Mouse (Mus musculus): ENCODE measurements at regions not wholly inside any gene's neighbourhood (a gene's known extent, or its start where the extent isn't known, plus 50 kb on each side); places are given as distances from the start of the nearest gene placed in this dataset.
"Not testable (repeated sequence)": the region's sequence is repeated elsewhere in the genome, so short reads cannot be mapped to it uniquely, and the experiment has no call there.

DNA sequence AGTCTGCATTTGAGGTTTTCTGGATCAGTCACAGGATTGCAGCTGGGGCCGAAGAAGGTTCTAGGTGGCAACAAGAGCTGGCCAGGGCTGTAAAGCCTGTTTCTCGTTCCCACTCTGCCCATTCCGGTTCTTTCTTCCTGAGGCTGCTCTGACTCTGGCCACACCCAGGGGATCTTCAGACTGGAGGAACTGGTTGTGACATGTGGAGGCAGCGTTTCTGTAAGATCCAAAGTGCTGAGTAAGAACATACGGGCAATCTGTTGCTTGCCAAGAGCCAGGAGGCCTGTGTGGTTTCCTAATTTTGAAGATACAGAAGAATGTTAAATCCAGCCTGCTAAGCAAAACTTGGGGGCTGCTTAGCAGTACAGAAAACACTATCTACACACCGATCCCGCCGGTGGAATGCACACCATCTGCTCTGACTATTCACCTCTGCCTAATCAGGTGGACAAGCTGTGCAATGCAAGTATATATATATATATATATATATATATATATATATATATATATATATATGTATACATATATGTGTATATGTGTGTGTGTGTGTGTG is 99.3 kb upstream of the Bmp2k start:
- H3K4me1 ChIP-seq, result peaks cover 4% of the 10 kb centered on the region; the same call in 1 of the 2 replicates
- ATAC-seq (ENCODE audit: borderline replicate concordance, extremely low read depth, low FRiP score, low TSS enrichment), result no peak

DNA sequence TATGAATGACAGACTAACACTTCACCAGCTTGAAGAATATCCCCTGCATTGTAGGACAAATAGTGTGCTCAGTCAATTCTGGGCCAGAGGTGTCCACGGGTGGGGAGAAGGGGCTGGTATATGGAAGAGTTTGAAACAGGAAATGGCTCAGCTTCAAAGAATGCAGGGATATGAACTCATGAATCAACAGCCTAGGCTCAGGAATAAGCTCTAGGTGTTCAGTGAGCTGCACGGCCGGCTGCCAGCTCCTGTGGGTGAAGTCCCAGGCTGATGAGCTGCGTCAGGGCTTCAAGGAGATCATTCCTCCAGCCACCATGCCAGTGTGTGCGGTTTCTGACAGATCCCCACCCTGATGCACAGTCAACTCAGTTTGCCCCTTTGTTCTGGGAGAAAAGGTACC is 98.8 kb upstream of the Bmp2k start:
- Histone ChIP-seq H3K36me3 (no peaks in the 10 kb centered on the region), H3K27me3 (no peaks in the 10 kb centered on the region), H3K9me3 (no peaks in the 10 kb centered on the region), H3K9ac (no peak overlapping the region), H3K4me1 (peaks cover 4% of the 10 kb centered on the region; the same call in 1 of the 2 replicates), H3K4me2 (no peak overlapping the region), H3K27ac (no peak overlapping the region), H3K4me3 (no peak overlapping the region)
- no peak for ATAC-seq (ENCODE audit: borderline replicate concordance, extremely low read depth, low FRiP score, low TSS enrichment)
- 40% methylated on average over 5 of the region's 5 CpGs for WGBS

More for the DNA sequence above, 99.3 kb upstream of the Bmp2k start:
- H3K36me3 ChIP-seq, result no peaks in the 10 kb centered on the region
- no peak overlapping the region for H3K9ac ChIP-seq
- 46% methylated on average over 8 of the region's 8 CpGs for WGBS
- H3K4me3 ChIP-seq, result no peak overlapping the region
- no peak overlapping the region for H3K4me2 ChIP-seq
- no peaks in the 10 kb centered on the region for H3K9me3 ChIP-seq
- H3K27me3 ChIP-seq, result no peaks in the 10 kb centered on the region
- H3K27ac ChIP-seq, result no peak overlapping the region

DNA sequence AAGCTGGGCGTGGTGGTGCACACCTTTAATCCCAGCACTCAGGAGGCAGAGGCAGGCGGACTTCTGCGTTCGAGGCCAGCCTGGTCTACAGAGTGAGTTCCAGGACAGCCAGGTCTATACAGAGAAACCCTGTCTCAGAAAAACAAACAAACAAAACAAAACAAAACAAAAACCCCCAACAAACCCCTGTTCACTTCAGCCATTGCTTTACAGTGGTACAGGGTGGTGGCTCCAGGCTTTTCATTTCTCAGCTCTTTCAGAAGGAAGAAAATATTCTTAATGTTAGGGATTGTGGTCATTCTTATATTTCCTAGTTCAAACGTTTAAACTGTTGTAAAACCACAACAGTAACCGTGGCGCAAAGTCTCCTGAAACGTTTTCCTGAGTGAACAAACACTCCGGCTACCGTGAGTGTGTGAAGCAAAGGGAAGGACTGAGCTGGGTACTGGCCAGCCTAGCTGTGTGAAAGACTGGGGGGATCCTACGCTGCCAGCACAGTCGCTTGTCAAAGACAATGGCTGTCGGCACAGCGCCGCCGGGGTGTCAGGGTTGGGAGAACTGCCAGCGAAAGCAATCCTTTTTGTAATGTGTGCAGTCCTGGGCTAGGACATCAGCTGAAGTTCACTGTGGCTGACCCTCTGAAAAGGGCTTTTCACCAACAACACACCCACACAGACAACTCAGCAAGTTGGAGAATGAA is 91.8 kb upstream of the Bmp2k start:
- Histone ChIP-seq H3K4me1 (peaks cover 9% of the 10 kb centered on the region), H3K4me2 (peak overlapping the region; percentile 49), H3K9ac (peak overlapping the region; percentile 24), H3K27ac (no peak overlapping the region), H3K9me3 (no peaks in the 10 kb centered on the region), H3K4me3 (peak overlapping the region; percentile 12; the same call in 1 of the 2 replicates), H3K36me3 (no peaks in the 10 kb centered on the region), H3K27me3 (no peaks in the 10 kb centered on the region)
- peak; percentile 83; the same call in 1 of the 2 replicates for ATAC-seq (ENCODE audit: borderline replicate concordance, extremely low read depth, low FRiP score, low TSS enrichment)
- 28% methylated on average over 17 of the region's 17 CpGs for WGBS

DNA sequence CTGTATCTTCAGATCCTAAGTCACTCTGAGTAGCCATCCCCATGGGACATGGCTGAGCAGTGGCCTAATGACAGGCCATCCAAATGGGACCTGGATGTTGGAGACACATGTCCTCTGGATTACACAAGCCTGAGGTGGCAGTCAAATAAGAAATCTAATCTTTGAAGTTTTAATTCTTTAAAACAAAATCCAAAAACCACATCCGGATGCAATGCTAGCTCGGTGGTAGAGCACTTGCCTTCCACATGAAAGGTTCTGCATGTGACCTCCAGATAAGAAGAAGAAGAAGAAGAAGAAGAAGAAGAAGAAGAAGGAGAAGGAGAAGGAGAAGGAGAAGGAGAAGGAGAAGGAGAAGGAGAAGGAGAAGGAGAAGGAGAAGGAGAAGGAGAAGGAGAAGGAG is 89.1 kb upstream of the Bmp2k start:
- H3K4me2 ChIP-seq; H3K36me3 ChIP-seq; H3K27ac ChIP-seq; ATAC-seq (ENCODE audit: borderline replicate concordance, extremely low read depth, low FRiP score, low TSS enrichment); H3K4me3 ChIP-seq; H3K9me3 ChIP-seq; H3K27me3 ChIP-seq; H3K9ac ChIP-seq: not testable (repeated sequence)
- peaks cover 21% of the 10 kb centered on the region for H3K4me1 ChIP-seq
- WGBS, result 83% methylated on average over 2 of the region's 2 CpGs

DNA sequence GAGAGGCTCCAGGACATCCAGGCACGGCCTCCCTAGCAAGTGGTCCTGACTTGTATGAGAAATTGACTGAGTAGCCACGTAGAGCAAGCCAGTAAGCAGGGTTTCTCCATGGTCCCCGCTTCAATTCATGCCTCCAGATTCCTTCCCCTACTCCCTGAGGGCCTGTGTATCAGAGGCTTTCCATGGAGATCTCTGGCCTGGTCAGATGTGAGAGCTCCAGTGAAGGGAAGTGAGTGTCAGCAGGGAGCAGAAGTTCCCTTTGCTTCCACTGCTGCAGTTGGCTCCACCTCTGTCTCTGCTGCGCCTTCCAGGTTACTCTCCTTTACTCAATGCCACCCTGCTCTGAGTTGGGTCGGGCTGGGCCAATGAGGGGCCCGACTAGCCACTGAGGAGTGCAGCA is 88.3 kb upstream of the Bmp2k start:
- H3K4me2 ChIP-seq, result no peak overlapping the region
- no peak for ATAC-seq (ENCODE audit: borderline replicate concordance, extremely low read depth, low FRiP score, low TSS enrichment)
- no peaks in the 10 kb centered on the region for H3K36me3 ChIP-seq
- no peak overlapping the region for H3K27ac ChIP-seq
- no peak overlapping the region for H3K9ac ChIP-seq
- no peaks in the 10 kb centered on the region for H3K9me3 ChIP-seq
- 77% methylated on average over 6 of the region's 6 CpGs for WGBS
- no peaks in the 10 kb centered on the region for H3K27me3 ChIP-seq
- peaks cover 24% of the 10 kb centered on the region for H3K4me1 ChIP-seq
- H3K4me3 ChIP-seq, result no peak overlapping the region

DNA sequence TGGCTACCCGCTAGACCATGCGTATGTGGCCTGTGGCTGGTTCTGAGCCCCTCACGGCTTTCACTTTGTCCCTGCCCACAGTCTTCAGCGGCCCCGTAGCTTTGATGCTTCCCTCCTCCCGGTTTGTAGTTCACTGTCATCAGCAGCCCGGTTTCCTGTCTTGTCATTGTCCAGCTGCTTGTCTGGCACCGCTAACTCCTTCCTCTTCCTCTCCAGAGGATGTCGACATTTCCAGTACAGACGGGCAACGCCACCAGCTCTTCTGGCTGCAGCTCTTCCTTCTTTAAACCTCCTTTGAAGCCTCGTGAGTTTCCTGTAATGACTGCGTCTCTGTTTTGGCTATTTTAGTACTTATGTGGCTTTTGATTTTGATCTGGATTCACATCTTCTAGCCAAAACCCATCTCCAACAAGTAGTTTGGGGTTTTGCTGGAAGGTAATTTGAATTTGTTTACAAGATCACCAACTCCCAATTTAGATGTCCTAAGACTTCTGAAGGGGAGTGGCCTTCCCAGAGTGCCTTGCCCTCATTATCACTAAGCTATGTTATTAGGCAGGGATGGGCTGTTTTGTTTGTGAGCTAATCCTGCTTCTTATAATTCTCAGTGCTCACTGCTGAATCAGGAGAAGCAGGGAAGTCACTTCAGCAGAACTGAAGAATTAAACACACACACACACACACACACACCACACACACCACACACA is 85.8 kb upstream of the Bmp2k start:
- Histone ChIP-seq H3K4me3 (no peak overlapping the region), H3K9ac (no peak overlapping the region), H3K9me3 (no peaks in the 10 kb centered on the region), H3K4me2 (peak overlapping the region; percentile 39), H3K4me1 (peaks cover 16% of the 10 kb centered on the region), H3K36me3 (no peaks in the 10 kb centered on the region), H3K27me3 (no peaks in the 10 kb centered on the region), H3K27ac (peak overlapping the region; percentile 60)
- peak; percentile 86 for ATAC-seq (ENCODE audit: borderline replicate concordance, extremely low read depth, low FRiP score, low TSS enrichment)
- WGBS, result 36% methylated on average over 13 of the region's 13 CpGs

DNA sequence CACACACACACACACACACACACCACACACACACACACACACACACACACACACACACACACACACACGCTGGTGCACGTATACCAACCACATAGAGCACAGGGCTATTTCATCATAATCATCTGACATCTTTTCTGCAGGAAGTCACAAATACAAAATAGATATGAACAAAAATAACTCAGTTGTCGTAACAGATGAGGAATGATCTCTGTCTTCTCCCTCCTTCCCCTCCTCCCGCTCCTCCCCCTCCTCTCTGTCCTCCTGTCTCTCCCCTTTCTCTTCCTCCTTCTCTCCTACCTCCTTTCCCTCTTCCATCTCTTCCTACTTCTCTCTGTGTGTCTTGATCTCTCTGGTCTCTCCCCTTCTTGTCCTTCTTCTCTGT is 85.2 kb upstream of the Bmp2k start:
- 51% methylated on average over 4 of the region's 4 CpGs for WGBS
- peak overlapping the region; percentile 60 for H3K27ac ChIP-seq
- H3K9me3 ChIP-seq, result no peaks in the 10 kb centered on the region
- H3K9ac ChIP-seq, result no peak overlapping the region
- no peak overlapping the region for H3K4me2 ChIP-seq
- H3K36me3 ChIP-seq, result no peaks in the 10 kb centered on the region
- no peak overlapping the region for H3K4me3 ChIP-seq
- peak; percentile 39; the same call in 1 of the 2 replicates for ATAC-seq (ENCODE audit: borderline replicate concordance, extremely low read depth, low FRiP score, low TSS enrichment)
- no peaks in the 10 kb centered on the region for H3K27me3 ChIP-seq
- H3K4me1 ChIP-seq, result peaks cover 20% of the 10 kb centered on the region

DNA sequence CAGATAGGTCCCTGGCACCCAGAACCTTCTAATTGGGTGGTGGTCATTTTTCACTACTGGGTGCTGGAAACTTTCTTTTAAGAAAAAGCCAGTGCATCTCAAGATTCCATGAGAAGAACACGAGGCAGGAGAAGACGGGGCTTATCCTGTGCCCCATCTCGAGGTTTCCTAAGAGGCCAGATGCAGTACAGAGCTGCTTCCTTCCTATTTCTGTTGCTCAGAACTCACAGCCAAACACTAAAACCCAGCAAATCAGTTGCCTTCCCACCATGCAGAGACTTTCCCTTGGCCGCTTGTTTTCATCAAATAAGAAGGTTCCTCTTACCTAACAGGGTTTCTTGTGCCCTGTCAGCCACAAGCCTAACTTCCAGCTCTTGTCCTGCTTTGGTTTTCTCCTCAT is 84.7 kb upstream of the Bmp2k start:
- no peak for ATAC-seq (ENCODE audit: borderline replicate concordance, extremely low read depth, low FRiP score, low TSS enrichment)
- Histone ChIP-seq H3K36me3 (no peaks in the 10 kb centered on the region), H3K4me3 (no peak overlapping the region), H3K4me2 (no peak overlapping the region), H3K27me3 (no peaks in the 10 kb centered on the region), H3K9ac (no peak overlapping the region), H3K27ac (peak overlapping the region; percentile 60), H3K4me1 (peaks cover 26% of the 10 kb centered on the region), H3K9me3 (no peaks in the 10 kb centered on the region)
- 62% methylated on average over 4 of the region's 4 CpGs for WGBS

DNA sequence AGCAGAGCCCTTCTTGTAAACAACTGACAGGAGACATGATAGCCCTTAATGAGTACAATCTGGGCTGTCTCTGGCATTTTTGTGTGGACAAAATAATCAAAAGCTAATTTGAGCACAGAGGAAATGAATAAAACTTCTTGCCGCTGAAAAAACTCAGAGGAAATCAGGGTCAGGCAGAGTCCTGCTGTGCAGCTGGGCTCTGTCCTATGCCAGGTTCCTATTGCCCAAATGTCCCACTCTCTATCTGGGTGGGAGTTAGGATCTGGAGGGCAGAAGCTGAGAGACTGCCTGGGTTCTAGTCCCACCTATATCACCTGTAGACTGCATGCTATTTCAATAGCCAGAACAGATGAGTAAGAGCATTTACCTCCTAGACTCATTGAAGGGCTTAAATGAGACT is 83.8 kb upstream of the Bmp2k start:
- H3K27me3 ChIP-seq, result no peaks in the 10 kb centered on the region
- WGBS, result 14% methylated on average over 1 of the region's 1 CpGs
- H3K4me2 ChIP-seq, result no peak overlapping the region
- H3K27ac ChIP-seq, result peak overlapping the region; percentile 29; the same call in 1 of the 2 replicates
- no peak overlapping the region for H3K9ac ChIP-seq
- H3K4me1 ChIP-seq, result peaks cover 29% of the 10 kb centered on the region
- H3K9me3 ChIP-seq, result no peaks in the 10 kb centered on the region
- no peaks in the 10 kb centered on the region for H3K36me3 ChIP-seq
- no peak overlapping the region for H3K4me3 ChIP-seq
- no peak for ATAC-seq (ENCODE audit: borderline replicate concordance, extremely low read depth, low FRiP score, low TSS enrichment)

DNA sequence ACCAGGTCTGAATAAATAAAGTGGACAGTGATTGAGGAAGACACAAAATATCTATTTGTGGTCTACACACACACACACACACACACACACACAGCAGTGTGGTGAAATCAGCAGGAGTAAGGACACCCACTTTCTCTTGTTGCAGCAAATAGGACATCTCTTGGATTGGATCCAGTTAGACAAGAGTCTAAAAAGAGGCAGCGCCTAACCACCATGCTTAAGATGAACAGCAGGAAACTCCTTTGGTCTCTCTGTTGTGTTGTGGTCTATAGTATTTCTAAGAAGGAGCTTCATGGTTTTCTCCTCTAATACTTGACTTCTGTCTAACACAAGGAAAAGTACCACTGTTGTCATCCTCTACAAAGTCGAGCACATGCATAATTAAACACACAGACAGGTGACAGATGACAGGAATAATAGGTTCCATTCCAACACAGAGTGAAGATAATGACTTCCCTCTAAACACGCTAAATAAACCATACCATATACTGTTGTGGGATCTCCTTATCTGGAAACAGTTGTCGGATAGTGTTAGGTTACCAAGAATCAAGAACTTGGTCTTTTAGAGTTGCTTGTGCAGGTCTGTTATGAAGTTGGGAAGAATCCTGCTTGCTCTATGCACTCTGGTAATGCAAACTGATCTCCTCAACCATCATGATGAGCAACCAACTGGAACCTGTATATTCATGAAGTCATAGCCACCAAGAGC is 82.6 kb upstream of the Bmp2k start:
- Histone ChIP-seq H3K9me3 (no peaks in the 10 kb centered on the region), H3K4me2 (no peak overlapping the region), H3K27me3 (no peaks in the 10 kb centered on the region), H3K27ac (no peak overlapping the region), H3K4me1 (peaks cover 29% of the 10 kb centered on the region), H3K36me3 (no peaks in the 10 kb centered on the region), H3K4me3 (no peak overlapping the region), H3K9ac (no peak overlapping the region)
- WGBS, result 77% methylated on average over 4 of the region's 4 CpGs
- ATAC-seq (ENCODE audit: borderline replicate concordance, extremely low read depth, low FRiP score, low TSS enrichment), result no peak

DNA sequence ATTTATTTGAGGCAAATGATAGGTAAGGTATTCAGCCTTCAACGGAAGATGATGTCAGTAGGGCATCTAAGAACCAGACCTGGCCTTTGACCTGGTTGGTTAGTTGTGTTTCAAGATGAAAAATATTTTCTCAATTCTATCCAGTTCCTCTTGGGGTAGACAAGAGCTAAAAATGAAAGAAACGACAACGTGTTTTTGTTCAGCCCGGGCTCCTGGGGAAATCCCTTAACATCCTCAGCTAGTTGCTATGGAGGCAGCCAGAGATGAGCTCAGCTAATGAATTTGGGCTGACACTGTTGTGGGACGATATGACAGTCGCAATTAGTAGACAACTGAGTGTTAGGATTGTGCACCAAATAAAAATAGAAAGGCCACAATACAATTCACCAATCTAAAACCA is 80.6 kb upstream of the Bmp2k start:
- H3K4me2 ChIP-seq, result no peak overlapping the region
- peak overlapping the region; percentile 87 for H3K27ac ChIP-seq
- H3K9me3 ChIP-seq, result no peaks in the 10 kb centered on the region
- no peaks in the 10 kb centered on the region for H3K36me3 ChIP-seq
- H3K9ac ChIP-seq, result no peak overlapping the region
- no peaks in the 10 kb centered on the region for H3K27me3 ChIP-seq
- no peak for ATAC-seq (ENCODE audit: borderline replicate concordance, extremely low read depth, low FRiP score, low TSS enrichment)
- H3K4me1 ChIP-seq, result peaks cover 22% of the 10 kb centered on the region
- no peak overlapping the region for H3K4me3 ChIP-seq
- 67% methylated on average over 6 of the region's 6 CpGs for WGBS
